Mouse (Mus musculus) forebrain, embryonic 13.5 days (tissue): ENCODE results near the gene Shroom3. TPM values are rescaled to one million over a fixed set of nuclear protein-coding genes. Genes with fewer than 3 reads are reported as not detected.
A peak's percentile ranks its signal among the peaks of the same experiment; 100 is the strongest.

ENCODE experiments used
- ATAC-seq: fragments of 200-750 bp; cut with Nextera tagmentation; 2 replicates; pipeline ENCODE4 v1.8.0; 2017
- H3K27ac ChIP-seq: fragments of 300-500 bp; sonication (generic); 2 replicates; pipeline ENCODE4 v1.5.1; 2015; ENCODE audit warnings: inconsistent platforms, mild to moderate bottlenecking, moderate library complexity
- H3K27me3 ChIP-seq: fragments of 300-500 bp; sonication (generic); 2 replicates; pipeline ENCODE4 v1.6.1; 2015; ENCODE audit warnings: mild to moderate bottlenecking, inconsistent platforms
- H3K36me3 ChIP-seq: fragments of 300-500 bp; sonication (generic); 2 replicates; pipeline ENCODE4 v1.6.1; 2015; ENCODE audit warnings: mild to moderate bottlenecking, inconsistent platforms; ENCODE audit not compliant: poor library complexity, severe bottlenecking
- H3K4me1 ChIP-seq: fragments of 300-500 bp; sonication (generic); 2 replicates; pipeline ENCODE4 v1.6.1; 2015; ENCODE audit warnings: inconsistent platforms
- H3K4me2 ChIP-seq: fragments of 300-500 bp; sonication (generic); 2 replicates; pipeline ENCODE4 v1.6.1; 2015; ENCODE audit warnings: inconsistent platforms, mild to moderate bottlenecking, moderate library complexity
- H3K4me3 ChIP-seq: fragments of 300-500 bp; sonication (generic); 2 replicates; pipeline ENCODE4 v1.5.1; 2015; ENCODE audit warnings: mild to moderate bottlenecking, inconsistent platforms
- H3K9ac ChIP-seq: fragments of 300-500 bp; sonication (generic); 2 replicates; pipeline ENCODE4 v1.6.1; 2015; ENCODE audit warnings: mild to moderate bottlenecking, inconsistent platforms
- H3K9me3 ChIP-seq: fragments of 300-500 bp; sonication (generic); replicated peaks from 2 replicates; pipeline ENCODE4 v1.6.1; 2016; ENCODE audit warnings: inconsistent platforms
- WGBS: fragments of 180-500 bp; shearing (Covaris S2); methylation state at CpG from one replicate; pipeline ENCODE4 v1.1.7; 2015; 5-methylcytosine and 5-hydroxymethylcytosine counted together
- polyA plus RNA-seq: library from polyadenylated mRNA; unstranded; fragments of >200 nt; fragmentation: Nextera tagmentation; extraction: Ambion mirVana; gene quantifications from 2 replicates; pipeline ENCODE4 v1.2.1, GENCODE M21; 2015

The Shroom3 gene
- polyA plus RNA-seq, 1 experiment from 2014 or later = 3.7 TPM

GRCm38 (mm10) chr5:92868231-92868630 lies 185.0 kb downstream of the Shroom3 start:
- peaks cover 19% of the 10 kb centered on the region for H3K4me1 ChIP-seq

GRCm38 (mm10) chr5:92871048-92871447 lies 187.8 kb downstream of the Shroom3 start:
- Histone ChIP-seq H3K9me3 (no peaks in the 10 kb centered on the region), H3K4me3 (no peak overlapping the region), H3K27me3 (no peaks in the 10 kb centered on the region), H3K4me2 (no peak overlapping the region), H3K27ac (no peak overlapping the region), H3K9ac (no peak overlapping the region), H3K36me3 (no peaks in the 10 kb centered on the region), H3K4me1 (no peaks in the 10 kb centered on the region)
- ATAC-seq = no peak
- WGBS = 63% methylated on average over 3 of the region's 3 CpGs

More at GRCm38 (mm10) chr5:92868231-92868630, 185.0 kb downstream of the Shroom3 start:
- Histone ChIP-seq H3K9me3 (no peaks in the 10 kb centered on the region), H3K4me3 (no peak overlapping the region), H3K36me3 (no peaks in the 10 kb centered on the region), H3K27ac (no peak overlapping the region), H3K4me2 (no peak overlapping the region), H3K27me3 (no peaks in the 10 kb centered on the region), H3K9ac (no peak overlapping the region)
- ATAC-seq = peak; percentile 39; the same call in 1 of the 2 replicates
- WGBS = 84% methylated on average over 2 of the region's 2 CpGs

GRCm38 (mm10) chr5:92872182-92872581 lies 188.9 kb downstream of the Shroom3 start:
- Histone ChIP-seq H3K4me1 (no peaks in the 10 kb centered on the region), H3K4me3 (no peak overlapping the region), H3K4me2 (no peak overlapping the region), H3K27ac (no peak overlapping the region), H3K9ac (no peak overlapping the region), H3K9me3 (no peaks in the 10 kb centered on the region), H3K27me3 (no peaks in the 10 kb centered on the region), H3K36me3 (no peaks in the 10 kb centered on the region)
- WGBS = 72% methylated on average over 4 of the region's 4 CpGs
- no peak for ATAC-seq

- no peak overlapping the region for H3K27ac ChIP-seq
- H3K4me1 ChIP-seq = no peaks in the 10 kb centered on the region
- H3K36me3 ChIP-seq = no peaks in the 10 kb centered on the region
- no peak overlapping the region for H3K4me2 ChIP-seq
- no peak overlapping the region for H3K4me3 ChIP-seq
- no peaks in the 10 kb centered on the region for H3K27me3 ChIP-seq
- H3K9me3 ChIP-seq = no peaks in the 10 kb centered on the region
- no peak for ATAC-seq
- H3K9ac ChIP-seq = no peak overlapping the region
- WGBS = 83% methylated on average over 2 of the region's 2 CpGs
Observed at GRCm38 (mm10) chr5:92872991-92873390, 189.8 kb downstream of the Shroom3 start.

GRCm38 (mm10) chr5:92873518-92873917 lies 190.3 kb downstream of the Shroom3 start:
- H3K36me3 ChIP-seq = no peaks in the 10 kb centered on the region
- no peak overlapping the region for H3K4me2 ChIP-seq
- H3K4me1 ChIP-seq = no peaks in the 10 kb centered on the region
- no peak overlapping the region for H3K27ac ChIP-seq
- H3K27me3 ChIP-seq = no peaks in the 10 kb centered on the region
- ATAC-seq = no peak
- no peaks in the 10 kb centered on the region for H3K9me3 ChIP-seq
- no peak overlapping the region for H3K4me3 ChIP-seq
- H3K9ac ChIP-seq = no peak overlapping the region

- H3K4me3 ChIP-seq = no peak overlapping the region
- no peak for ATAC-seq
- no peaks in the 10 kb centered on the region for H3K9me3 ChIP-seq
- no peak overlapping the region for H3K9ac ChIP-seq
- no peak overlapping the region for H3K4me2 ChIP-seq
- H3K27ac ChIP-seq = no peak overlapping the region
- no peaks in the 10 kb centered on the region for H3K36me3 ChIP-seq
- H3K27me3 ChIP-seq = no peaks in the 10 kb centered on the region
- WGBS = 96% methylated on average over 10 of the region's 10 CpGs
- H3K4me1 ChIP-seq = no peaks in the 10 kb centered on the region
Observed at GRCm38 (mm10) chr5:92875836-92876235, 192.6 kb downstream of the Shroom3 start.

- Histone ChIP-seq H3K4me3 (no peak overlapping the region), H3K27ac (no peak overlapping the region), H3K36me3 (no peaks in the 10 kb centered on the region), H3K27me3 (no peaks in the 10 kb centered on the region), H3K4me1 (no peaks in the 10 kb centered on the region), H3K9me3 (no peaks in the 10 kb centered on the region), H3K9ac (no peak overlapping the region), H3K4me2 (no peak overlapping the region)
- 88% methylated on average over 3 of the region's 3 CpGs for WGBS
- ATAC-seq = no peak
Observed at GRCm38 (mm10) chr5:92877104-92877503, 193.9 kb downstream of the Shroom3 start.

GRCm38 (mm10) chr5:92880393-92880792 lies 197.2 kb downstream of the Shroom3 start:
- no peak for ATAC-seq
- no peaks in the 10 kb centered on the region for H3K4me1 ChIP-seq
- H3K27me3 ChIP-seq = no peaks in the 10 kb centered on the region
- H3K9me3 ChIP-seq = no peaks in the 10 kb centered on the region
- no peak overlapping the region for H3K4me3 ChIP-seq
- H3K27ac ChIP-seq = no peak overlapping the region
- H3K4me2 ChIP-seq = no peak overlapping the region
- WGBS = 95% methylated on average over 2 of the region's 2 CpGs
- H3K36me3 ChIP-seq = no peaks in the 10 kb centered on the region
- no peak overlapping the region for H3K9ac ChIP-seq

GRCm38 (mm10) chr5:92880893-92881292 lies 197.7 kb downstream of the Shroom3 start:
- Histone ChIP-seq H3K9me3 (no peaks in the 10 kb centered on the region), H3K4me3 (no peak overlapping the region), H3K4me1 (no peaks in the 10 kb centered on the region), H3K36me3 (no peaks in the 10 kb centered on the region), H3K27ac (no peak overlapping the region), H3K27me3 (no peaks in the 10 kb centered on the region), H3K4me2 (no peak overlapping the region), H3K9ac (no peak overlapping the region)
- no peak for ATAC-seq
- 76% methylated on average over 4 of the region's 4 CpGs for WGBS

GRCm38 (mm10) chr5:92886141-92886540 lies 202.9 kb downstream of the Shroom3 start:
- Histone ChIP-seq H3K4me2 (no peak overlapping the region), H3K27ac (no peak overlapping the region), H3K4me3 (no peak overlapping the region), H3K9ac (no peak overlapping the region), H3K36me3 (no peaks in the 10 kb centered on the region), H3K4me1 (no peaks in the 10 kb centered on the region), H3K9me3 (no peaks in the 10 kb centered on the region), H3K27me3 (no peaks in the 10 kb centered on the region)
- ATAC-seq = no peak
- WGBS = 93% methylated on average over 4 of the region's 4 CpGs

- Histone ChIP-seq H3K4me1 (no peaks in the 10 kb centered on the region), H3K36me3 (no peaks in the 10 kb centered on the region), H3K4me2 (no peak overlapping the region), H3K4me3 (no peak overlapping the region), H3K27ac (no peak overlapping the region), H3K27me3 (no peaks in the 10 kb centered on the region), H3K9ac (no peak overlapping the region), H3K9me3 (no peaks in the 10 kb centered on the region)
- WGBS = 57% methylated on average over 3 of the region's 3 CpGs
- no peak for ATAC-seq
Observed at GRCm38 (mm10) chr5:92887501-92887900, 204.3 kb downstream of the Shroom3 start.

- no peak overlapping the region for H3K4me2 ChIP-seq
- no peak for ATAC-seq
- 64% methylated on average over 8 of the region's 8 CpGs for WGBS
Observed at GRCm38 (mm10) chr5:92888628-92889241, 205.5 kb downstream of the Shroom3 start.

GRCm38 (mm10) chr5:92890902-92891301 lies 207.7 kb downstream of the Shroom3 start:
- H3K4me1 ChIP-seq = peaks cover 11% of the 10 kb centered on the region
- H3K27ac ChIP-seq = no peak overlapping the region
- H3K9me3 ChIP-seq = no peaks in the 10 kb centered on the region
- no peak overlapping the region for H3K4me2 ChIP-seq
- H3K27me3 ChIP-seq = no peaks in the 10 kb centered on the region
- no peak for ATAC-seq
- H3K4me3 ChIP-seq = no peak overlapping the region
- no peak overlapping the region for H3K9ac ChIP-seq
- WGBS = 90% methylated on average over 5 of the region's 5 CpGs
- no peaks in the 10 kb centered on the region for H3K36me3 ChIP-seq

More at GRCm38 (mm10) chr5:92888628-92889241, 205.5 kb downstream of the Shroom3 start:
- H3K36me3 ChIP-seq = no peaks in the 10 kb centered on the region
- no peak overlapping the region for H3K27ac ChIP-seq
- no peak overlapping the region for H3K9ac ChIP-seq
- H3K4me3 ChIP-seq = no peak overlapping the region
- peaks cover 7% of the 10 kb centered on the region for H3K4me1 ChIP-seq
- no peaks in the 10 kb centered on the region for H3K27me3 ChIP-seq
- no peaks in the 10 kb centered on the region for H3K9me3 ChIP-seq
